Mouse (Mus musculus): ENCODE results near the gene Rnf181.

Rnf181 gene

DNA sequence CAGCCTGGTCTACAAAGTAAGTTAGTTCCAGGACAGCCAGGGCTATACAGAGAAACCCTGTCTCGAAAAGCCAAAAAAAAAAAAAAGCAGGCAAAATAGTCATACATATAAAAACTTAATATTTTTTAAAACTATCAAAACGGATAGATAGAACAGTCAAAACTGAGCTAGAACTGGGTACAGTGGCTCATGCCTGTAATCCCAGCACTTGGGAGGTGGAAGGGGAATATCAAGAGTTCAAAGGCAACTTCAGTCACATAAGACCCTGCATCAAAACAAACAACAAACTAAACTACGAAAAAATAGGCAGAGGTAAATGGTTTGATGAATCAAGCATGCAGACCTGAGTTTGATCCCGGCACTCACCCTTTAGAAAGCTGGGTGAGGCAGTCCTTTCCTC, 36.6 kb downstream of the Rnf181 start:
- DNase-seq (ENCODE audit: low read depth, low spot score), result no peak

DNA sequence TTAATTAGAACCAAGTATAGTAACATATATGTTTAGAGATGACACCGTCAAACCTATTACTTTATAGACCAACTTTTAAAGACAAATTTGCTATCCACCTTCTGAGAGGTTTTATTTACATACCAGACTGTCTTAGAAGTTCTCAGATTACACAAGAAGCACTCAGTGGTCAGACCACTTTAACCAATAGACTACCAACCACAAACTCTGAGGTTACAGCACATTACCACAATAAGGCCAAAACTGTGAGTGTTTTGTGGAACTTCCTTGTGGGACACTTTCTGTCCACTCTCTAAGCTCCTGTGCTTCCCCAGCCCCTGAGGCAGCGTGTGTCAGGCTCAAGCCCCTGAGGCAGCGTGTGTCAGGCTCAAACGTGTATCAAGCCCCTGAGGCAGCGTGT, 37.7 kb downstream of the Rnf181 start:
- no peak for DNase-seq (ENCODE audit: low read depth, low spot score)

DNA sequence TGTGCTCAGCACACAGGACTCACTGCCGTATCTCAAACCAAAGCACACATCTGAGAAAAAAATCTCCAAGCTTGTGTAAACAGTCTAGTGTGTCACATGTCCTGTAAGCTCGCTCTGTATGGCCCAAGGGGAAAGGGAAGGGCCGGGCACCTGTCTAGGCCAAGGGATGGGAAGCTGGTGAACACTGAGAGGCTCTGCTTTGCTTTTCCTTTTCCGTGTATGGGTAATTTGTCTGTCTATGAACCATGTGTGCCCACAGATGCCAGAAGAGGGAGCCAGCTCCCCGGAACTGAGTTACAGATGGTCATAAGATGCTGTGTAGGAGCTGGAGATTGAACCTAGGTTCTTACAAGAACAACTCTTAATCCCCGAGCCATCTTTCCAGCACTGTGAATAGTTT, 40.5 kb downstream of the Rnf181 start:
- no peak for DNase-seq (ENCODE audit: low read depth, low spot score)

DNA sequence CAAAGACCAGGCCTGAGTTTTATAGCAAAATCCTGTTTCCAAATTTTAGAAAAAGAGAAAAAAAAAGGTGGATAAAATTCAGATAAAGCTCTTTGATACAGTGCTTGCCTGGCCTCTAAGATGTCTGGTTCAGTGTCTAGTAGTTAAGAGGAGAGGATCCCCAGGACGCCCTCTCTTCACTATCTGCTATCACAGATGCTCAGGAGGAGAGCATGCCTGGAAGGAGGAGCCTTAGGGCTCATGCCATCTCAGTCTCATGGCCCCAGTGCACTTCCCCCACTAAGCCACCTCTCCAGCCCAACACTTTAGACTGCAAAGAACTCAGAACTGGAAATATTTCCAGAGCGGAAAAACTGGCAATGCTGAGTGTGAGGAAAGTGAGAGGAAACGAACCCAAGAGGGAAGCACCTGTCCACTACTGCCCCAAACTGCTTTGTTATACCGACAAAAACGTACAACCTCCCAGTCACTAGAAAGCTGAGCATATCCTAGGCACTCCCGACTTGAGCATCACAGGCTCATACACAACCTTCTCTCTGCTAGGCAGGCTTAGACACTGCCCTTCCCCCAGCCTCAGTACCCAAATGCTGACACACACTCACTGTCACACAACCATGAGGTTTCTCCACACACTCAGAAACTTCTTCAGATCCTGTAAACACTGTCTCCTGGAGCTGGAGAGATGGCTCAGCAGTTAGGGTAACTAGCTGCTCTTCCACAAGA, 42.8 kb downstream of the Rnf181 start:
- no peak for DNase-seq (ENCODE audit: low read depth, low spot score)

DNA sequence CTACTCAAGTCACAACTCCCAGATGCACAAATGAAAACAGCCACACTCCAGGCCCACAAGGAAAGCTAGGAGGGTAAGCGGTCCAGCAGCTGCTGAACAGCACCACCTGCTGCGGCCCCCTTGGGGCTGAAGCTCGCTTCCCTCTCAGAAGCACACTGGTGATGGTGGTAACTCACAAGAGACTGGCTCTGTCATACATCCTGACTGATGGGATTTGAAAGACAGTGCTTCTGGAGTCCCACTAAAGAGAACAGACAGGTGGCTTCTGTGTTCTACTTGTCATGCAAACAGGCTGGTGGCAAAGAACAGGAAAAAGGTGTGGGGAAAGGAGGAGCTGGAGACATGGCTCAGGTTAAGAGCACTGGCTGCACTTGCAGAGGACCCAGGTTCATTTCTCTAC, 43.8 kb downstream of the Rnf181 start:
- DNase-seq (ENCODE audit: low read depth, low spot score), result no peak

DNA sequence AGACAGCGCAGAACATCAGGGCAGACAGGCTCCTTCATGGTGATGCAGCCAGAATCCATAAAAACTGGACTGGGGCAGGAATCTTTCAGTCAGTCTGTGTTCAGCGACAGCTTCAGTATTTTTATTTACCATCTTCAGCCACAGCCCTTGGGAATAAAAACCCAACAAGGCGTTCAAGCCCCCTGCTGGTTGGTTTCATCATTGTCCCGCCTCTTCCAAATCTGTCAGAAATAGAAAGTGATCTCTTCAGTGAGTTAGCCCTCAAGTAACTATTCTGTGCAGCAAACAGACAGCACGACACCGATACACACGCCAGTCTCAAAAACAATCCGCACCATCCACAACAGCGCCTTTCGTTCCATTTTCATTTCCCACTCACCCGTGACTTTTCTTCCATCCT, 47.7 kb downstream of the Rnf181 start:
- peak; percentile 7 for DNase-seq (ENCODE audit: low read depth, low spot score)

DNA sequence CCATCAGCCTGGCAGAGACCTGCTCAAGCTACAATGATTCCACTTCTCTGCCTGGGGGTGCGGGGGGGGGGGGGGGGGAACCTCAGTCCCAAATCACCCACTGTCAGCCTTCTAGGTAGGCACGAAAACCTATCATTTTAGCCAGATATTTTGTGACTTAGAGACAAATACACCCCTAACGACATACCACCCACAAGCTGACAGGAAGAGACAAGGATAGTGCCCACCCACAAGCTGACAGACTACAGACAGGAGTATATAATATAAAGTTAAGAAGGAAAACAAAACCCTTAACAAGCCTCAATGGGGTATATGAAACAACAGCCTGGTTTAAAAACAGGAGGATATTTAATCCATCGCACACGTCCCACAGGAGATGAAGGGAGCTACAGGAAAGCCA, 48.3 kb downstream of the Rnf181 start:
- DNase-seq (ENCODE audit: low read depth, low spot score), result no peak

DNA sequence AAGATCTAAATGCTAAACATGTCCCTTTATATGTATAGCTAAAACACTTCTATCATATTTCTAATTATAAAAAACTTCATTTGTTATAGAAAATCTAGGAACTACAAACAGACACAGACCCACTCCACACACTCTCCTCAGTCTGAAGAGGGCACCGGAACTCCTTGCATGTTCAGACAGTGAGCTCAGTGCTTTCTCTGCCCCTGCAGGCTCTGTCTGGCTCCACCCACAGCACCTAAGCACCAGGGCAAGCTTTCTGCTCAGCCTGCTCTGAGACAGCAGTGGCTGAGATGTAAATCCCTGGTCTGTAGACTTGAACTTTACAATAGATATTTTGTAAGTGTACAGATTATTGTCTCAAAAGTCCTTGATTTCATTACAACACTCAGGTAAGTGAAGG, 50.7 kb downstream of the Rnf181 start:
- DNase-seq (ENCODE audit: low read depth, low spot score), result no peak

DNA sequence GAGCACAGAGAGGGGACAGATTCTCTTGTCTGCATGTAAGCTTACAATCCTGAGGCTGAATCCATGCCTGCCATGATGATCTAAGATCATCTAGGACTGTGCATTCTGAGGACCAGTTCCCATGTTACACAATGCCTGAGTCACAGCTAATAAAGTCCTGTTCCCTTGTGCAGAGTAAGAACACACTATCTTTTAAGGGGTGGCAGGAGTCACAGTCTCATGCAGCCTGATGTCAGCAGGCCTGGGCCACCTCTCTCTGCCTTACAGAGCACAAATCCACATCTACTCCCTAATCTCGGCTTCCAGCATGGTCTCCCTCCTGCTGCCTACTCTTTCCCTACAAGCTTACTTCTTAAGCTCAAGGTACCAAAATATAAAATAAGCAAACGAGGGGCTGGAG, 51.4 kb downstream of the Rnf181 start:
- no peak for DNase-seq (ENCODE audit: low read depth, low spot score)

DNA sequence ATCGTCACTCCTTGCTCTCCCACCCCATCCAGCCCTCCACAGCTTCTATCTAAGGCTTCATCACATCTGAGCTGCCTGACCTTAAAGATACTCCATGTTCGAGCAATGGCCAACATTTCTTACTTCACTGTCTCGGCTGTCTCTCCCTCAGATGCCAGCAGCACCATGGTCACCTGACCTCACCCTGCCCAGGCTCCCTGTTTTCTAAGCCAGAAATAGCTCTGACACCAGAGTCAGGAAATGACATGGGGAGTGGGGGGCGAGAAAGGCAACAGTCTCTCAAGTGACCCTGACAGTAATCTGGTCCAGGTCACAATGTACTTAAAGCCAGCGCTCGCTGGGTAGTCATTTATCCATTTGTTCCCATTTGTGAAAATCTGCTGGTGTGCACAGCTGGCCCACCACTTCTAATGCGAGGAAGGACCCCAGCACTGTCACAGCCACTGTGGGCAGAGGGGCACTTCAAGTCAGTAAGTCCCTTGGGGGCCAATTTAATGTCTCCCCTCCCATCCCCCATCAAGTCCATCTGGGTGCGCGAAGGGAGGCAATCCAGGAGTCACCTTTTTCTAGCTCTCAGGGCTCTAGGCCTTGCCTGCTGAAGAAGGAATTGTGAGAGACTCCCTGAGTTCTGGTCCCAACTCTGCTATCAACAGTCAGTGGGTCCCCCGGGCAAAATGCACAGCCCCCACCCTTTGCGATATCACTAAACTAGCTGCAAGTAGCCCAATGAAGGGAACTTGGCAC, 53.5 kb downstream of the Rnf181 start:
- no peak for DNase-seq (ENCODE audit: low read depth, low spot score)

DNA sequence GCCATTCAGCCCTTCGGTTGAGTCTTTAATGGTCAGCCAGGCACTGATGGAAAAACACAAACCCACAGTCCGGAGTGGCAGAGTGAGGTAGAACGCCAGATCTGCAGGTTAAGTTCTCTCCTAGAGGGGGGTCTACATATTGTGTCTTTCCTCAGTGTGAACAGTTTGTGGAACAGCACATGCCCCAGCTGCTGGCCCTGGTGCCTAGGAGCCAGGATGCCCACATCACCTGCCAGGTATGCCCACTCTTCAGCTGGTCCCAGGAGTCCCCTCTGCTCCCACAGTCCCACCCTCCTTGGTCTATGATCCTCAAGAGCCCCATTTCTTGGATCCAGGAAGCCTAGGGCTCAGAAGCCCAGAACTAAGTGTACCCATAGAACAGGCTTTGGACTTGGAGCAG, 54.6 kb downstream of the Rnf181 start:
- DNase-seq (ENCODE audit: low read depth, low spot score), result no peak

Data from embryo, embryonic 11.5 days (tissue).